Mouse (Mus musculus) heart, adult 9 months (tissue): ENCODE measurements around the gene Grap.
"Not testable (repeated sequence)": the region's sequence is repeated elsewhere in the genome, so short reads cannot be mapped to it uniquely, and the experiment has no call there.

ENCODE experiments used
- DNase-seq, 2 experiments: peaks; one replicate each; pipeline ENCODE4 v3.0.0; 2022; ENCODE audit warnings: low spot score in 2 of 2

Grap gene

DNA sequence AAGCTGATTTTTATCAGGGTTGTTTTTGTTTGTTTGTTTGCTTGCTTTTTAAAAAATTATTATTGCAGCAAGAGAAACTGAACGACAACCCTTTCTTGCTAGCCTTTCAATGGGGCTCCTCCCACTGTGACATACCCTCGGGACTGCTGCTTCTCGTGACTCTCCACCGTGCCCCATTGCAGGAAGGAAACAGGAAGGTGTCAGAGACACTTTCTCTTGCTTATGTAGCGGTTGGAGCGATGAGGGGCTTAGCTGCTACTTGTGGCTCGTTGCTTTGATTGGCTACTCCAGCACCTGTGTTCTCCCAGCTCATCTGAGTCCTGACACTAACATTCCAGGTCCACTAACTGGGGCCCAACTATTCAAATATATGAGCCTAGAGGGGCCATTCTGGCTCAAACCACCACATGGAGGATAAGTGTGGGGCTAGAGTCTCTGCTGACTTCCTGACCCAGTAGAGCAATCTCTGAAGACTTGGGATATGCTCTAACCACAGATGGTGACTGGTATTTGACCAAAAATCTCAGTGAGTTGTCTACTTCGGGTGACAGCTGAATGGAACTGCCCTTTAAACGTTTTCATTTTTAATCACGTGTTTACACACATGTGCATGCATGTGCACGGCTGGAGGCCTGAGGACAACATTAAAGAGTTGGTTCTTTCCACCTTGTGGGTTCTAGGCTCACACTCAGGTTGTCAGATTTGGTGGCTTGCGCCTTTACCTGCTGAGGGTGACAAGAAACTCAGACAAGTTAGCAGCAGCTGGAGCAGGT, 14.1 kb upstream of the Grap start:
- DNase-seq: no peak

DNA sequence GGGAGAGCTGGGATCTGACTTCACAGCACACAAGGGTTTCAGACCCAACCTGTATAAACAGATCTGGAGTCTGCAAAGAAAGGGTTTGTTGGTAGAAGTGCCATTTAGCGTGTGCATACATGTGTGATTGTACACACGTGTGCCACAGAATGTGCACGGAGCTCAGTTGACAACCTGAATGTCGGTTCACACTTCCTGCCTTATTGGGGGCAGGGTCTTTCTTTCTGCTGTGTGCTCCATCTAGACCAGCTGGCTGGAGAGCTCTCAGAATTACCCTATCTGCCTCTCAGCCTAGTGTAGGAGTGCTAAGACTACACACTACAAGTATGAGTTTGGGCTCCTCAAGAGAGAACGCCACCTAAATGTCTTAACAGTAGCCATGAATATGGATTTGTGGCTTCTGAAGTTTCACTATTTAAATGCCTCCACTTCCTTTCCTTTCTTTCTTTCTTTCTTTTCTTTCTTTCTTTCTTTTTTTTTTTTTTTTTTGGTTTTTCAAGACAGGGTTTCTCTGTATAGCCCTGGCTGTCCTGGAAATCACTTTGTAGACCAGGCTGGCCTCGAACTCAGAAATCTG, 13.4 kb upstream of the Grap start:
- DNase-seq: no peak

DNA sequence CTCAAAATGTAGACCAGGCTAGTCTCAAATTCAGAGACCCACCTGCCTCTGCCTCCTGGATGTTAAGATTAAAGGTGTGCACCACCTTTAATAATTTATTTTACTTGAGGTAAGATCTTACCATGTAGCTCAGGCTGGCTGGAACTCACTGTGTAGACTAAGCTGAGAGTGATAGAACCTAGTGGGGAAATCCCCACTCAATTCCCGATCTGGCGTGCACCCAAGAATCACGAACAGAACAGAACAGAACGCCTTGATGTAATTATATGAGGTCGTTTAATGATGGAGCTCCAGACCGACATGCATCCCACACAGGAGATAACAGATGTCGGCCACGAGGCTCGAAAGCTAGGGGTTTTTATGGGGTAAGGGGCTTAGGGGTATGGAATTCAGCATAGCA, 12.5 kb upstream of the Grap start:
- DNase-seq: not testable (repeated sequence)

DNA sequence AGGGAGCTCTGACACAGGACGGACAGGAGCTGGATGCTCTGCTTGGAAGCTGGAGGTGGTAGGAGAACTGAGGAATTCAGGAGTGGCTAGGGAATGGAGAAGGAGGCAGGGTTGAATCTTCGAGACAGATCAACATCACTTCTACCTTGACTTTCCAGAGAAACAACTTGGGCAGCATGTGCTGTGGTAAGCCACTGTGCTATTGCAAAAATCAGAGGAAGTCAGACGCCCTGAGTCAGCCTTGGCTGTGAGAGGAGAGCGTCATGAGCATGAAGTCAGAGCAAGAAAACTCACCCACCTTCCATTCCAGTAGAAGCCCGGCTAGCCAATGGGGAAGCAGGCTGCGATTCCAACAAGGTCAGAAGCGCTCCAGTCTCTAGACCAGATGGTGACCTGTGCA, 11.0 kb upstream of the Grap start:
- no peak for DNase-seq

DNA sequence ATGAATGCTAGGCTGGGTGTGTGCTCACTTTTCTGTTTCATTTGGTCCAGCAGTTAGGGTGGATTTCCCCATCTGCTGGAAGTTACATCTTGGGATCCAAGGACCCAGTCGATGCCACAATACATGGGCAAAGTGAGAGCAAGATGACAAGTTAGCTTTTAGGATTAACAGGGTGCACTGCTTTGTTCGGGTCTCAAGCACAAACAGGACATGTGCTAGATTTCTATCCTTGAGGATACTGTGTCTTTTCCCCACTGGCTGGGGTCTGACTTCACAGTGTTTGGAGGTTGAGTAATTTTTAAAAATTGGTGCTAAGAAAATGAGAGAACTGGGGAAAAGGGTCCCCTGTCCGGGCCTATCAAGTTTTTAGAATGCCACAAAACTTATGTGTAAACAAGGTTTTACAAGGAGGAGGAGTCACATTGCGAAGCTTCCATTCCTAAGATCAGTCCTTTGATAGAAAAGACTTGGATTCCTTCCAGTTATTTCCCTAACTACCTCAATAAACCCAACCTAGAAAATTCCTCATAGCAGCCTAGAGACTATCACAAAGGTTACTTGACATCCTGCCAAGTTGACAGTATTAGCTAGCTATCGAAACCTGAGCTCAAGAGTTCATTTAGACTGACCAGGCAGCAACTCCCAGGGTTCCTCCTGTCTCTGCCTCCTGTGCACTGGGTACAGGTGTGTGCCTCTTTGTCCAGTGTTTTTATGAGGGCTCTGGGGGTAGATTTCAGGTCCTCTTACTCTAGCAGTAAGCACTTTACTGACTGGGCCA, 9.7 kb upstream of the Grap start:
- DNase-seq: no peak

DNA sequence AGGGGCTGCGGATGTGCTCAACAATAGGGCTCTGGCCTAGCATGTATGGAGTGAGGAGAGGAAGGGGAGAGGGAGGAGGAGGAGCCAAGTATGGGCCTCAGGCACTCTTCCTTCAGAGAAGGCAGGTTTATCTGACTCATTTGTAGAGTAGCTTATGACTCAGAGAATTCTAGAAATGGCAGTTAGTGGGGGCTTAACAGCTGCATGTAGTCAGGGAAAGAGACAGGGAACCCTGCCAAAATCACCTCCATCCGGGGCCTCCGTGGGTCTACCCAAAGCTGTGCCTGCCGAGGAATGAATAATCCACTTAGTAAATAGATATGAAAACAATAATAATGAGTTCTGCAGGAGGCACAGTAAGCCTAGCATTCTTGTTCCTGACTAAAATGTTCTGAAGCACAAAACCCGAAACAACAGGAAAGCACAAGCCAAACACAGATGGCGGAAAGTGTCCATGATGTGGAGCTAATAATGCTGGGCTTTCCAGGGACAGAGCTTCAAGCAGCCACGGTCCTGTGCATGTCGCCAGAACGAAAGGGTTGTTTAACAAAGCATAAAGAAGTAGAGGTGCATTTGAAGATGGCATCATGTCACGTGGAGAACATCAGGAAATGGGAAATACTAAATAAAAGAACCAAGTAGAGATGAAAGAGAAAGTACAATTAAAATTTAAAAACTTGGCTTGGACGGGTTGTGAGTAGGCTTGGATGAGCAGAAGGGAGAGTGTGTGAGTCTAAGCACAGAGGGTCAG, 8.3 kb upstream of the Grap start:
- DNase-seq: peak; percentile 32 to 48

DNA sequence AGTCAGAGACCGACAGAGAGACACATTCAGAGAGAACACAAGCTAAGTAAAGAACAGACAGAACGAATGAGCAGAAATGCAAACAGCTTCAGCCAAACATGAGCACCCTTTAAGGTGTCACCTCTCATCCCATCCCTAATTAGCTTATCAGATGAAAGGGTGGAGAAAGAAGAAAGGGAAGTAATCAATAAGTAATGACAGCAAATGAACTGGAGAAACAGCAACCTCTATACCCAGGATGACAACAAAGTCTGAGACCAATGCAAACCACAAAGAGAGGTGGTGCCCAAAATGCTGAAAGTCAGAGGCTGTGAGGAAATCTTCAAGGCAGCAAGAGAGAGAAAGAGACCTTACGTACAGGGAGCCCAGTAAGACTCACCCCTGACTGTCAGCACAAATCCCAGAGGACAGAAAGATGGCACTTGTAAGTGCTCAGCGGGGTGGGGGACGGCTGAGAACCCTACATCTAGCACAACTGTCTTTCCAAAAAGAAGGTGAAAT, 7.7 kb upstream of the Grap start:
- DNase-seq: no peak

DNA sequence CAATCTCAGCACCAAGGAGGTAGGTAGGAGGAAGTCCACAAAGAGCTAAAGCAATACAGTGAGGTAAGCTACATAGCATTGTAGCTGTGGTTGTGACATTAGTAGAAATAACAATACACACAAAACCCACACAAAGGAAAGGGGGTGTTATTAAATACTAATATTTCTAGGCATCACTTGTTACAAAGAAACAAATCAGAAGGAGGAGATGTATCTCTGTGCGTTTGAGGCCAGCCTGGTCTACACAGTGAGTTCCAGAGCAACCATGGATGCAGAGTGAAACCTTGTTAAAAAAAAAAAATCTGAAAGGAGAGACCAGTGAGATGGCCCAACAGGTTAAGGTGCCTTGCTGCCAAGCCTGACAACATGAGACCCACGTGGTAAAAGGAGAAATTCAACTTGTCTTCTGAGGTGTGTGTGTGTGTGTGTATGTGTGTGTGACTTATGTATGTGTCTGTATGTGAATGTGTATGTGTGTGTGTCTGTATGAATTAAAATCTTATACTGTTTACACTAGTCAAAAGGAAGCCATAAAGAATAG, 6.5 kb upstream of the Grap start:
- no peak for DNase-seq

DNA sequence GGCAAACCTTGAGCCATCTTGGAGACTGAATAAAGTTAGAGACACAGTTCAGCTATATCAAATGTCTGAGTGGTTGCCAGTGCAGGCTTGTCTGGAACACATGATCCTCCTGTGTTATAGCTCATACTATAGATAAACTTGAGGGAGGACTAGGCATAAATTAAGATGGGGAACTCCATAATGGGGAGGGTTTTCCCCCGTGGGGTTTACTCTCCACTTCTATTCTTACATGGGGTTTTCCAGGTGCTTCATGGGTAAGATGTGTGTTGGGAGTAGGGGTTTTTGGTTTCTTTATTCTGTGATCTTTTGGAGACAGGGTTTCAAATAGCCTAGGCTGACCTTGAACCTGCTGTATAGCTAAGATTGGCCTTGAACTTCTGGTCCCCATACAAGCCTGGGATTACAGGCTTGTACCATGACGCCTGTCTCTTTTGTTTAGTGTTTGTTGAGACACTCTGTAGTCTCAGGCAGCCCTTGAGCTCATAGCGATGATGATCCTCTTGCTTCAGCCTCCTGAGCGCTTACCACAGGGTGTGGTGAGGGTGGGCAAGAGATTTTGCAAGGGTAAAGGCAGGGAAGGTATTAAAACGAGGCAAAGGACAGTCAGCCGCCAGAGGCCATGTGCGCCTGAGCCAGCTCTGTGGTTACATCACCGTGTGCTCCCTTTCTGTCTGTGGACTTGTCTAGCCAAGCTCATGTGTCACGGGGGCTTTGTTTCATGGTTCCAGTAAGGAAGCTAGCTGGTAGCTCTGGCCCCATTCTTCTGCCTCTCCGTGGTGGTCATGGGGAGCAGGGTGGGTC, 5.8 kb upstream of the Grap start:
- DNase-seq: no peak

DNA sequence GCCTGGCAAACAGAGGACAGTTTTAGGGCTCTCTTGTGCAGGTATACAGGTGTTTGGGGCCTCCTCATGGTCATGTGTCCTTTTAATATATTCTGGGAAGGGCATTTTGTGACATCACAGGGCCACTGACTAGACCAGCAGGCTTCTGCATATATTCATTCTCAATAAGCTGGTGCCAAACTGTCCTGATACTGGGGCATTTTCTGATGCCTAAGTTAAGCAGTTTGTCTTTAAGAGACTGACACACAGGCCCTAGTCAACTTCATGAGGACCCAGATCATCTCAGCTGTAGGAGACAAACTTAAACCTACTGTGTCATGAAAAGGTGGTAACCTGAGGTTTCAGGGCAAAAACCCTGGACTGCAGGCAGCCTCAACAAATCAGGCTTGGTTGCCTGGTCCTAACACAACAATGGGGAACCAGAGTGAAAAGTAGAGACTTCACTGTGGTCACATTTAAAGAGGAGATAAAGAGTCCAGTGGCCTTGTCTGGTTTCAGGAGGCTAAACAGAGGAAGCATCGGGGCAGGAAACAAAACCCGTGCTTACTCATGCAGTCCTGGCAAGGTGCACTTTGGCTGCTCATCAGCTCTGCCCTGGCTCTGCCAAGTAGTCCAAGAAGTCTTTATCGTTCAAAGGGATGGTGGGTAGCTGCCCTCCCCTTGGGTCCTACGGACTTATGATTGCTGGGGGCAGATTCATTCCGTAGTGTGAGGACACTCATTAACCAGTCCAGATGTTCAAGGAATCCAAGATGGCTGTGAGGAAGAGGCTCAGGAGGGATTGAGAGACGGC, 4.9 kb upstream of the Grap start:
- peak in 1 of 2 experiments; percentile 11 for DNase-seq

DNA sequence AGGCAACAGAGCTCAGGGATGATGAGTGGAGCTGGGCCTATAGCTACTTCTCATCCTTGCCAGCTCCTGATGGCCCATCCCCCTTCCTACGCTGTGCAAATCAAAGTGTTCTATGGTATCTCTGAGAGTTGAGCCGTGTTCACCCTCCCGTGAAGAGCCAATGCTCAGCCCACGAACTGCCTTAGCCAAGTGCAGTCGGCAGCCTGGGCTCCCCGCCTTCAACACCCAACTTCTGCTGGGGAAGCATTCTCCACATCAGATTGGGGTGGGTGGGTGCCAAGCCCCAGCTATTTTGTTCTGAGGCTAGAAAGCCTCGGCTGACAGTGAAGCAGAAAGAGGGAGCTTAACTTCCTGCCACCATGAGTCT, 4.3 kb upstream of the Grap start:
- DNase-seq: no peak

DNA sequence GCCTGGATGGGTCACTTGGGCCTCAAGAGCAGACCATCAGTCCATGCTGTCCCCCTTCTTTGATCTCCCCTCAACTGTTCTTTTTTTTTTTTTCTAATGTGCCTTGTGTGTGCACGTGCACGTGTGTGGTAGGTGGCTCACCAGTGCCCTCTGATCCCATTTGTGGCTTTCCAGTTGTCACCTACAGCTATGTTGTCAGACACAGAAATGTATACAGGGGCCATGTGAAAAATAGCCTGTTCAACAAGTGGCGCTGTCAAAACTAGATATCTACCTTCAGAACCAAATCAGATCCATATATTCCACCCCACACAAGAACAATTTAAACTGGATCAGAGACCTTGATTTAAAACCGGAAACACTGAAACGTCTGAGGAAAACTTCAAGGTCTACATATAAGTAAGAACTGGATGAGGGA, 3.9 kb upstream of the Grap start:
- DNase-seq: no peak

DNA sequence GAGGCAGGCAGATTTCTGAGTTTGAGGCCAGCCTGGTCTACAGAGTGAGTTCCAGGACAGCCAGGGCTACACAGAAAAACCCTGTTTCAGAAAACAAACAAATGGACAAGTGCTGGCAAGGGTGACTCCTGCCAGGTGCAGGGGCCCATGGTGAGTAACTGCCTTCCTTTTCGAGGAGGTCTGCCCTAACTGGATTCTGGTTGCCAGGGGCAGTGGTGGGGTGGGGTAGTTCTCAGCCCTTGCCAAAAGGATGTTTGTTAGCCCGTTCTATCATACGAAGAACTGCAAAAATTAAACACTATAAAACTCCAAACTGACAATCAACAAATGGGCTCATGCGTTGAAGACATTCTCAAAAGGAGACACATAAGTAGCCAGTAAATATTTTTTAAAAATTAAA, 3.4 kb upstream of the Grap start:
- DNase-seq: no peak

DNA sequence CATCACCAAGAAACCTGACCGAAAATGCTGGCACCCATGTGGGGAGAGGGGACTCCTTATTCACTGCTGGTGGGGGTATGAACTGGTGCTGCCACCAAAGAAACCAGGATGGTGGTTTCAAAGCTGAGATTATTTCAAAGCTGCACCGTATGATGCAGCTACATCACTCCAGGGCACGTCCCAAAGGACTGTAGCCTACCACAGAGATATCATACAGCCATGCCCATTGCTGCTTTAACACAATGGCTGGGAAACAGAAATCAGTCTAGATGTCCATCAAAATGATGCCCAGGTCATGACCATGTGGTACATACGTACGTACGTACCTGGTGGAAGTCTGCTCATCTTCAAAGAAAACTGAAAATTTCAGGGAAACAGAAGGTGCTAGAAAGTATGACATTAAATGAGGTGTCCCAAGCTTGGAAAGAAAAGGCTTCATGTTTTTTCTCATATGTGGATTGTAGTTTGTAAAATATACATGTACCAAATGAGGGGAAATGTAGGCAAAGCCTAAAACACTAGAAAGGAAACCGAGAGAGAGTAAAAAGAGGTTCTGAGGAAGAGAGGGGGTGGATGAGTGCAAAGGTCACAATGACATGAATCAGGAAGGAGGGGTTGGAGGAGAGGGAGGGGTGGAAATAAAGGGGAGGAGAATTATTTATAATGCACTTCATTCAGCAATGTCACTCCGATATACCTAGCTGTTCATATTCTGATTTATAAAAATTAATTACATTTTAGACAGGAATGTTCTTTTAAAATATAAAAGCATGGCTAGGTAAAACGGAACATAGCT, 2.4 kb upstream of the Grap start:
- no peak for DNase-seq

DNA sequence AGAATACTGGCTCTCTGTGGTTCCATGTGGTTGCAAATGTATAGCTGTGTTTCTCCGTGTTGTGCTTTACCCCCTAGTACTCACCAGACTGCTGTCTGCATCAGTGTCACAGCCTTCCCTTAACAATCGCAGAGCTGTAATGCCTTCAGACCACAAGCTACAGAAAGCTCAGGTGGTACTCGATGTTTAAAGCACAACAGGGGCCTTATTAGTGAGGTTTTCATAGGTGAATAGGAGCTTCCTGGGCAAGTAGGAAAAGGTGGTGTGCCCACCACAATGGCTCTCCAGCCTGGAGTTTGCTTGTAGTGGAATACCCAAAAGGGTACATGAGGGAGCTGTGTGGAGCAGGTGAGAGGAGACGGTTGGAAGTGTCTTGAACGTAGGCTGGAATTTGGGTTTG, 849 bp upstream of the Grap start:
- DNase-seq: no peak

DNA sequence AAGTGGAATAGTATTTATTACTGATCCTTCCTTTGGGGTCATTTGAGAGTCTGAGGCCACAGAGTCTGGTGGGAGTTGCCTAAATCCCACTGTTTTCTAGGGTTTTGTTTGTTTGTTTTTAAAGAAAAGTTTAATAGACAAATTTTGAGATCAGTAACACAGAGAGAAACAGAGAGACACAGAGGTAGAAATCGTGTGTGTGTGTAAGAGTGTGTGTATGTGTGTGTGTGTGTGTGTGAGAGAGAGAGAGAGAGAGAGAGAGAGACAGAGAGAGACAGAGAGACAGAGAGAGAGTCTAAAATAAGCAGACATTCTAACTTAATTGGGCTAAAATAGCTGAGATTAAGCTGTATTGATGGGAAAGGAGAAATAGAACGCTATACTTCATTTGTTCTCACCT, 503 bp downstream of the Grap start:
- DNase-seq: no peak

DNA sequence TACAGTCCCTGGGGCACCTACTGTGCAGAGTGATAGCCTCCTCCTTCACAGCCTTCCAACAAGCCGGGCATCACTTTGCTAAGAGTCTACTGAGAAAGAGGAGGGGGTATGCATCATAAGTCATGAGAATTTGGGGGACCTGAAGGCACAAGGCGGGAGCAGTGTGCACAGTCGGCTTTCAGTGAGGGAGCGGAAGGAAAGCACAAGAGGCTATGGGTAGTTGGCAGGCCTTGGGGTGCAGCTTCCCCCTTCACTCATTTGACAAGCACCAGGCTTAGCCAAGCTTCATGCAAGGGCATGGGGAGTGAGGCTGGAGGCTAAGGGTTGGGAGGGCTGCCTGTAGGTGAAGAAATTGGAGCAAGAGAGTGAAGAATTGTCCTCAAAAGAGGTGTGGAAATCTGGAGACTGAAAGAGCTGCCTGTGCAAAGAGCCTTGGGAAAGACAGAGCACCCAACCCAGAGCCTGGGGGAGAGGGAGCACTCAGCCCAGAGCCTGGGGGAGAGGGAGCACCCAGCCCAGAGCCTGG, 1.8 kb downstream of the Grap start:
- no peak for DNase-seq

DNA sequence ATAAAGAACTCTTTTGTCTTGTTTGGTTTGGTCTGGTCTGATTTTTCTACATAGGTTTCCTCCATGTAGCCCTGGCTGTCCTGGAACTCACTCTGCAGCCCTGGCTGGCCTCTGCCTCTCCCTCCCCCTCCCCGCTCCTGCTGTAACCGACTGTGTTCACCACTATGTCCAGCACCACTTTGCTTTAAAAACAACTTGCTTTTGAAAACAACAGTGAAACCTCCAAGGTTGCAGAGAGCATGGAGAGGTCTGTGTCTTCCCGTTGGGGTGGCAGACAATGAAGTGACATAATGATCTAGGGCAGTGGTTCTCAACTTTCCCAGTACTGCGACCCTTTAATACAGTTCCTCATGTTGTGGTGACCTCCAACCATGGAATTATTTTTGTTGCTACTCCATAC, 2.6 kb downstream of the Grap start:
- no peak for DNase-seq
